Mouse (Mus musculus) MEL (cell line): ENCODE data around the gene Fstl3. TPM values are rescaled to one million over a fixed set of nuclear protein-coding genes. Genes with fewer than 3 reads are reported as not detected.

Source experiments
- DNase-seq: peaks from one replicate; pipeline ENCODE4 v3.0.0; 2011; ENCODE audit warnings: low read depth, low spot score
- H3K27ac ChIP-seq: 2 replicates; pipeline ENCODE4 v1.5.1; 2012; ENCODE audit warnings: low read depth, mild to moderate bottlenecking, control low read depth, low read length, moderate library complexity; ENCODE audit not compliant: control insufficient read depth
- H3K27me3 ChIP-seq, 2 experiments: fragments of 150-350 bp in 1 of 2; sonication (generic) in 1 of 2; 2 replicates each; pipeline ENCODE4 v1.6.1; 2012; ENCODE audit warnings: low read length in 2 of 2, mild to moderate bottlenecking in 2 of 2, improper control_type of control experiment in 1 of 2, moderate library complexity in 1 of 2; ENCODE audit not compliant: insufficient read depth in 2 of 2, control insufficient read depth in 1 of 2
- H3K36me3 ChIP-seq, 2 experiments: 2 replicates each; pipeline ENCODE4 v1.6.1; 2012 to 2014; ENCODE audit warnings: low read length in 2 of 2, improper control_type of control experiment in 1 of 2, inconsistent platforms in 1 of 2, mild to moderate bottlenecking in 1 of 2; ENCODE audit not compliant: insufficient read depth in 2 of 2, control insufficient read depth in 1 of 2
- H3K4me1 ChIP-seq, 2 experiments: fragments of 150-350 bp in 1 of 2; sonication (generic) in 1 of 2; 2 replicates each; pipeline ENCODE4 v1.6.1; 2012; ENCODE audit warnings: low read length in 2 of 2, improper control_type of control experiment in 1 of 2, mild to moderate bottlenecking in 1 of 2; ENCODE audit not compliant: insufficient read depth in 2 of 2, control insufficient read depth in 1 of 2
- H3K4me3 ChIP-seq, 2 experiments: fragments of 150-350 bp in 1 of 2; sonication (generic) in 1 of 2; 2 replicates each; pipeline ENCODE4 v1.5.1; 2012; ENCODE audit warnings: low read depth in 2 of 2, low read length in 2 of 2, mild to moderate bottlenecking in 2 of 2, moderate library complexity in 2 of 2, control low read depth in 1 of 2, improper control_type of control experiment in 1 of 2; ENCODE audit not compliant: control insufficient read depth in 1 of 2, insufficient read depth in 1 of 2
- H3K79me2 ChIP-seq: 2 replicates; pipeline ENCODE4 v1.6.1; 2012; ENCODE audit warnings: mild to moderate bottlenecking, low read length, moderate library complexity; ENCODE audit not compliant: control insufficient read depth, poor library complexity, insufficient read depth
- H3K9ac ChIP-seq: 2 replicates; pipeline ENCODE4 v1.6.1; 2012; ENCODE audit warnings: low read depth, mild to moderate bottlenecking, control low read depth, low read length, moderate library complexity; ENCODE audit not compliant: control insufficient read depth, poor library complexity, severe bottlenecking
- H3K9me3 ChIP-seq: fragments of 150-350 bp; sonication (generic); replicated peaks from 2 replicates; pipeline ENCODE4 v1.6.1; 2012; ENCODE audit warnings: mild to moderate bottlenecking, low read length, improper control_type of control experiment, moderate library complexity; ENCODE audit not compliant: insufficient read depth
- CTCF ChIP-seq, 3 experiments: IDR thresholded peaks in 2 of 3; conservative IDR thresholded peaks in 1 of 3; 2 replicates each; pipeline ENCODE4 v1.5.1; 2011 to 2012; ENCODE audit warnings: low read length in 3 of 3, low read depth in 2 of 3, mild to moderate bottlenecking in 2 of 3, improper control_type of control experiment in 1 of 3, inconsistent platforms in 1 of 3, mixed read lengths in 1 of 3, moderate library complexity in 1 of 3; ENCODE audit not compliant: control insufficient read depth in 1 of 3, insufficient read depth in 1 of 3, poor library complexity in 1 of 3, severe bottlenecking in 1 of 3
- EP300 ChIP-seq, 2 experiments: IDR thresholded peaks; 2 replicates each; pipeline ENCODE4 v1.6.1; 2011; ENCODE audit warnings: improper control_type of control experiment in 2 of 2, low read length in 2 of 2, low read depth in 1 of 2, mild to moderate bottlenecking in 1 of 2
- ETS1 ChIP-seq: IDR thresholded peaks from 2 replicates; pipeline ENCODE4 v1.6.1; 2012; ENCODE audit warnings: low read depth, mild to moderate bottlenecking, inconsistent platforms, low read length, improper control_type of control experiment, moderate library complexity
- GABPA ChIP-seq: IDR thresholded peaks from 2 replicates; pipeline ENCODE4 v1.6.1; 2012; ENCODE audit warnings: low read depth, mild to moderate bottlenecking, inconsistent platforms, low read length, improper control_type of control experiment, moderate library complexity
- GATA1 ChIP-seq: IDR thresholded peaks from 2 replicates; pipeline ENCODE4 v1.6.1; 2011; ENCODE audit warnings: low read depth, low read length, improper control_type of control experiment
- MEF2A ChIP-seq: IDR thresholded peaks from 2 replicates; pipeline ENCODE4 v1.6.1; 2014; ENCODE audit warnings: low read depth, mild to moderate bottlenecking, inconsistent platforms, low read length, improper control_type of control experiment; ENCODE audit not compliant: poor library complexity, insufficient replicate concordance, severe bottlenecking; ENCODE audit errors: extremely low read depth
- MYB ChIP-seq: IDR thresholded peaks from 2 replicates; pipeline ENCODE4 v1.6.1; 2011; ENCODE audit warnings: mild to moderate bottlenecking, low read depth, low read length, improper control_type of control experiment
- MYC ChIP-seq: IDR thresholded peaks from 2 replicates; pipeline ENCODE4 v1.6.1; 2011; ENCODE audit warnings: low read depth, mild to moderate bottlenecking, low read length, improper control_type of control experiment, moderate library complexity
- NRF1 ChIP-seq: IDR thresholded peaks from 2 replicates; pipeline ENCODE4 v1.6.1; 2014; ENCODE audit warnings: low read depth, mild to moderate bottlenecking, inconsistent platforms, low read length, improper control_type of control experiment, moderate library complexity; ENCODE audit not compliant: poor library complexity, insufficient read depth, severe bottlenecking
- RAD21 ChIP-seq: IDR thresholded peaks from 2 replicates; pipeline ENCODE4 v1.6.1; 2011; ENCODE audit warnings: mild to moderate bottlenecking, low read depth, low read length, improper control_type of control experiment
- SIN3A ChIP-seq: IDR thresholded peaks from 2 replicates; pipeline ENCODE4 v1.6.1; 2012; ENCODE audit warnings: low read length, improper control_type of control experiment, inconsistent platforms
- SMC3 ChIP-seq: IDR thresholded peaks from 2 replicates; pipeline ENCODE4 v1.6.1; 2011; ENCODE audit warnings: low read depth, low read length, improper control_type of control experiment
- USF2 ChIP-seq, 2 experiments: IDR thresholded peaks; 2 replicates each; pipeline ENCODE4 v1.6.1; 2011 to 2012; ENCODE audit warnings: improper control_type of control experiment in 2 of 2, low read length in 2 of 2, borderline replicate concordance in 1 of 2, inconsistent platforms in 1 of 2, low read depth in 1 of 2, mild to moderate bottlenecking in 1 of 2; ENCODE audit not compliant: insufficient read depth in 1 of 2
- ZC3H11A ChIP-seq: IDR thresholded peaks from 2 replicates; pipeline ENCODE4 v1.6.1; 2012; ENCODE audit warnings: low read depth, mild to moderate bottlenecking, inconsistent platforms, low read length, improper control_type of control experiment
- polyA plus RNA-seq, 2 experiments: library from polyadenylated mRNA; stranded (reverse) in 1 of 2; unstranded in 1 of 2; fragments of >175 nt in 1 of 2; fragments of >200 nt in 1 of 2; gene quantifications; 2 replicates each; pipeline versions ENCODE4 v1.2.1 to v1.2.4; 2012; ENCODE audit warnings: low replicate concordance in 2 of 2, low read depth in 1 of 2; ENCODE audit not compliant: insufficient read length in 2 of 2, insufficient read depth in 1 of 2, missing spikeins in 1 of 2
- total RNA-seq: library from RNA; depleted of rRNA; stranded (reverse); fragments of 300-350 nt; gene quantifications from 2 replicates; pipeline ENCODE4 v1.2.3, GENCODE M21; 2012

The Fstl3 gene
- total and polyA plus RNA-seq, 3 experiments: 4.3 to 7.1 TPM; not detected in 1

DNA sequence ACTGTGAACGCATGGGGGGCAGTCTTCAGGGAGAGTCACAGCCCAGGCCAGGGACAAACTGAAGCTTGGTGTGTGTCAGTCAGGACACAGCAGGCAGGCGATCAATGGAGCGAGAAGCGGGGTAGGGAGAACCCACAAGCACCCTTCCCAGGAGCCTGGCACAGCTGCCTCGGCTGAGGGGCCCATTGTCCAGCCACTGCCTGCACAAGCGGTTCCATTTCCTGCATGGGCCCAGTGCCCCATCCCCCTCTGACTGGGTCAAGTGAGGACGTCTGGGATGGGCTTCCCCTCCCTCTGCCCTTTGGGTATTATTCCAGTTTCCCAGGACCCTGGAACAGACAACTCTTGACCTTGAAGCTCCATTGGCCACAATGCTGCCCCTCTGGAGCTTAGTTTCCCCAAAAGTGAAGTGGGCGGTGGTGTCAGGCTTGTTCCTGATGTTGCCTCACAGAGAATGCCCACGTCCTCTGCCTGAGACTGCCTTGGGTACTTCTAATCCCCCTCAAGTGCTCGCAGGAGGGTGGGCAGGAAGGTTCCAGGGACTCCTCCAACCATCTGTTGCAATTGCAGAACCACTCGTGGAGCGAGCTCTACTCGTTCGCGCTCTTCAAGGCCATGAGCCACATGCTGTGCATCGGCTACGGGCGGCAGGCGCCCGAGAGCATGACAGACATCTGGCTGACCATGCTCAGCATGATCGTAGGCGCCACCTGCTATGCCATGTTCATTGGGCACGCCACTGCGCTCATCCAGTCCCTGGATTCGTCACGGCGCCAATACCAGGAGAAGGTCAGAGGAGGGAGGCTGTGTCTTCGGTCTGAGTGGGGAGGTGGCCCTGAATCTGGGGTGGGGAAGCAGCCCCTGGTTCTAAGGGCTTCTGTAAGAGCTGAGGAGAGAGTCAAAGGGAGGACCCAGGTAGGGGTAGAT, 48.5 kb upstream of the Fstl3 start:
- TF ChIP-seq GATA1 (no peak), EP300 (IDR thresholded peaks at IDR 0.05; ENCODE audit: low read depth in 1 of 2, low read length in 2 of 2) (no peak), NRF1 (no peak), SIN3A (no peak)
- no peak overlapping the region for H3K4me3 ChIP-seq
- no peak for DNase-seq
- no peaks in the 10 kb centered on the region for H3K79me2 ChIP-seq
- no peaks in the 10 kb centered on the region for H3K27me3 ChIP-seq
- H3K9me3 ChIP-seq: no peaks in the 10 kb centered on the region
- H3K36me3 ChIP-seq: no peaks in the 10 kb centered on the region
- no peak overlapping the region for H3K9ac ChIP-seq
- H3K27ac ChIP-seq: no peak overlapping the region
- H3K4me1 ChIP-seq: no peaks in the 10 kb centered on the region

- TF ChIP-seq MYB: no peak
- TF ChIP-seq SIN3A: no peak
- no peak for TF ChIP-seq NRF1
- no peak for TF ChIP-seq MYC
- no peak for TF ChIP-seq USF2 (IDR thresholded peaks at IDR 0.05; ENCODE audit: borderline replicate concordance in 1 of 2, insufficient read depth in 1 of 2, low read depth in 1 of 2, low read length in 2 of 2)
- no peak for TF ChIP-seq GABPA
- no peak for TF ChIP-seq MEF2A
- TF ChIP-seq, all 39 proteins: peak for 0
- H3K4me1 ChIP-seq: no peaks in the 10 kb centered on the region
- no peaks in the 10 kb centered on the region for H3K79me2 ChIP-seq
- H3K27me3 ChIP-seq: no peaks in the 10 kb centered on the region
- H3K9ac ChIP-seq: no peak overlapping the region
- H3K36me3 ChIP-seq: no peaks in the 10 kb centered on the region
- H3K9me3 ChIP-seq: no peaks in the 10 kb centered on the region
- no peak for DNase-seq
- no peak overlapping the region for H3K27ac ChIP-seq
- H3K4me3 ChIP-seq: no peak overlapping the region
Observed at GRCm38 (mm10) chr10:79729357-79729965, 47.6 kb upstream of the Fstl3 start.

- no peak overlapping the region for H3K4me3 ChIP-seq
- no peaks in the 10 kb centered on the region for H3K27me3 ChIP-seq
- no peaks in the 10 kb centered on the region for H3K4me1 ChIP-seq
- H3K9ac ChIP-seq: no peak overlapping the region
- H3K27ac ChIP-seq: no peak overlapping the region
- H3K9me3 ChIP-seq: no peaks in the 10 kb centered on the region
- DNase-seq: peak; percentile 67
- no peaks in the 10 kb centered on the region for H3K79me2 ChIP-seq
- no peaks in the 10 kb centered on the region; a peak in 1 of 4 replicates for H3K36me3 ChIP-seq
- TF ChIP-seq RAD21 (peak; percentile 60), ZC3H11A (peak; percentile 41; the same call in 1 of the 2 replicates), CTCF (IDR thresholded peaks at IDR 0.05 in 2 of 3, conservative IDR thresholded peaks at IDR 0.05 in 1 of 3; ENCODE audit: control insufficient read depth in 1 of 3, insufficient read depth in 1 of 3, low read depth in 2 of 3, low read length in 3 of 3, poor library complexity in 1 of 3, severe bottlenecking in 1 of 3) (peak; percentile 80 to 90 (median 80)), SMC3 (peak; percentile 77), ETS1 (no peak)
Observed at GRCm38 (mm10) chr10:79732500-79732899, 44.6 kb upstream of the Fstl3 start.
